Mouse (Mus musculus): ENCODE measurements around the gene Bloc1s5. TPM values are rescaled to one million over a fixed set of nuclear protein-coding genes. Genes with fewer than 3 reads are reported as not detected.
"Not testable (repeated sequence)": the region's sequence is repeated elsewhere in the genome, so short reads cannot be mapped to it uniquely, and the experiment has no call there.

Gene Bloc1s5
- polyA plus RNA-seq (2015; fragmentation: Nextera tagmentation; extraction: Ambion mirVana): 10.2 and 11.2 TPM in 2 replicates

GRCm38 (mm10) chr13:38634800-38635269 is at the start of gene Bloc1s5:
Bloc1s5 (minus strand) TSS chr13:38635109.
- H3K9me3 ChIP-seq (replicated peaks; ENCODE audit: control insufficient read depth, low read length): no peaks in the 10 kb centered on the region
- peak within 1 kb of the TSS; percentile 97 for H3K27ac ChIP-seq (ENCODE audit: low read length)
- WGBS (ENCODE audit: insufficient replicate concordance): under 1% methylated on average over 43 of the region's 44 CpGs
- peak within 1 kb of the TSS; percentile 83 for H3K4me3 ChIP-seq (ENCODE audit: low read depth, low read length)
- H3K9ac ChIP-seq (ENCODE audit: low read depth, low read length): peak within 1 kb of the TSS; percentile 87
- H3K27me3 ChIP-seq (ENCODE audit: control insufficient read depth, insufficient read depth, low read depth, low read length): no peaks in the 10 kb centered on the region
- H3K4me2 ChIP-seq (ENCODE audit: low read depth, low read length): peak within 1 kb of the TSS; percentile 86
- H3K36me3 ChIP-seq (ENCODE audit: control insufficient read depth, insufficient read depth): peaks cover 6% of the 10 kb centered on the region; the same call in 1 of the 2 replicates
- H3K4me1 ChIP-seq (ENCODE audit: control insufficient read depth, low read depth, low read length): peaks cover 28% of the 10 kb centered on the region
- peak; percentile 91 for ATAC-seq (ENCODE audit: low read depth)

DNA sequence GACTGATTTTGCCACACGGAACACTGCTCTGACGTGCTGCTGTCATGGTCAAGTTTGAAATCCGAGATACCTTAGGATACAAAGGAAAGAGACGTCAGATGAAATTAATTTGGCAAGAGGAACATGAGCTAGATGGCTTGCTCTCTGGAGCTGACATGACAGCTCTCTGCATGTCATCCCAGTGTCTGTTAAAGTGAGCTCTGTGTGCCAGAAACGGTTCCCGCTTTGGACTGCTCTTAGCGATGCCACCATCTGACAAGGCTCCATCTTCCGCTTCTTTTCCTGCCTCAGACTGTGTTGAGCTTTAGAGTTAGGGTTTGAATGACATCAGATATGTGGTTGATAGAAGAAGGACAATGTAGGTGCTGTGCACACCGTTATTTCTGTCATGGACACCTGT is 37.4 kb upstream of the Bloc1s5 start:
- H3K4me1 ChIP-seq (ENCODE audit: control insufficient read depth, low read depth, low read length): no peaks in the 10 kb centered on the region
- H3K4me2 ChIP-seq (ENCODE audit: low read depth, low read length): no peak overlapping the region
- H3K36me3 ChIP-seq (ENCODE audit: control insufficient read depth, insufficient read depth): no peaks in the 10 kb centered on the region
- no peaks in the 10 kb centered on the region for H3K9me3 ChIP-seq (replicated peaks; ENCODE audit: control insufficient read depth, low read length)
- ATAC-seq (ENCODE audit: low read depth): no peak
- no peak overlapping the region for H3K4me3 ChIP-seq (ENCODE audit: low read depth, low read length)
- H3K27me3 ChIP-seq (ENCODE audit: control insufficient read depth, insufficient read depth, low read depth, low read length): no peaks in the 10 kb centered on the region
- no peak overlapping the region for H3K9ac ChIP-seq (ENCODE audit: low read depth, low read length)
- no peak overlapping the region for H3K27ac ChIP-seq (ENCODE audit: low read length)
- 76% methylated on average over 9 of the region's 9 CpGs for WGBS (ENCODE audit: insufficient replicate concordance)

DNA sequence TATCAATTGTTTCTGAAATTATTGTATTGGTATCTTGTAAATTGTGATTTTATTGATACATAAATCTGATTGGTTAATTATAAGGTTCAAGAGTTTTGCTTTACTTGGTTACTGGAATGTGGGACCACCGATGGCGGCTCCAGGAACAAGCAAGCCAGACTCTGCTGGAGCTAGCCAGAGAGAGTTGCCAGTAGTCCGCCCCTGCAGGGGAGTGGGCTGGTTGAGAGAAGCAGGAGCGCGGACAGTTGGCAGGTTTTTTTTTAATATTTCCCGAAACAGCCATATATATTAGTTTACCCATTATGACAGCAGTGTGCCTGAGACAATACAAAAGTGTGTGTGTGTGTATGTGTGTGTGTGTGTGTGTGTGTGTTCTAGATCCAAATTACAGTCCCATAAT is 36.5 kb upstream of the Bloc1s5 start:
- not testable (repeated sequence) for ATAC-seq (ENCODE audit: low read depth); H3K9ac ChIP-seq (ENCODE audit: low read depth, low read length); H3K36me3 ChIP-seq (ENCODE audit: control insufficient read depth, insufficient read depth); H3K27ac ChIP-seq (ENCODE audit: low read length); H3K27me3 ChIP-seq (ENCODE audit: control insufficient read depth, insufficient read depth, low read depth, low read length); H3K4me2 ChIP-seq (ENCODE audit: low read depth, low read length); H3K9me3 ChIP-seq (replicated peaks; ENCODE audit: control insufficient read depth, low read length); H3K4me1 ChIP-seq (ENCODE audit: control insufficient read depth, low read depth, low read length); H3K4me3 ChIP-seq (ENCODE audit: low read depth, low read length)
- WGBS (ENCODE audit: insufficient replicate concordance): 73% methylated on average over 6 of the region's 6 CpGs

DNA sequence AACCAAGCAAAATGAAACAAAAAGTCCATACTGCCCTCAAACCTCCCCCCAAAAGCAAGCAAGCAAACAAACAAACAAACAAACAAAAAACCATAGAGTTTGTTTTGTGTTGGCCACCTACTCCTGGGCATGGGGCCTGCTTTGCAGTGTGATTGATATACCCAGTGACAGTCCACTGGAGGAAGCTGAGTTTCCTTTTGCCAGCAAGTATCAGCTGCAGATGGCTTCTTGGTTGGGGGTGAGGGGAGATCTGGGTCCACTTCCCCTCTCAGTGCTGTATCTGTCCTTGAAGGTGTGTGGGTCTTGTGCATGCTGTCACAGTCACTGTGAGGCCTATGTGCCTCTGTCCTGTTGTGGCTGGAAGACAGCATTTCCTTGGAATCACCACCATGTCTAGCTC is 35.1 kb upstream of the Bloc1s5 start:
- Histone ChIP-seq H3K27me3 (ENCODE audit: control insufficient read depth, insufficient read depth, low read depth, low read length) (no peaks in the 10 kb centered on the region), H3K4me3 (ENCODE audit: low read depth, low read length) (no peak overlapping the region), H3K4me2 (ENCODE audit: low read depth, low read length) (no peak overlapping the region), H3K27ac (ENCODE audit: low read length) (no peak overlapping the region), H3K36me3 (ENCODE audit: control insufficient read depth, insufficient read depth) (no peaks in the 10 kb centered on the region), H3K4me1 (ENCODE audit: control insufficient read depth, low read depth, low read length) (peaks cover 8% of the 10 kb centered on the region), H3K9ac (ENCODE audit: low read depth, low read length) (no peak overlapping the region), H3K9me3 (replicated peaks; ENCODE audit: control insufficient read depth, low read length) (no peaks in the 10 kb centered on the region)
- no peak for ATAC-seq (ENCODE audit: low read depth)

GRCm38 (mm10) chr13:38668514-38668913 is 33.6 kb upstream of the Bloc1s5 start:
- Histone ChIP-seq H3K9ac (ENCODE audit: low read depth, low read length) (no peak overlapping the region), H3K36me3 (ENCODE audit: control insufficient read depth, insufficient read depth) (no peaks in the 10 kb centered on the region), H3K9me3 (replicated peaks; ENCODE audit: control insufficient read depth, low read length) (no peaks in the 10 kb centered on the region), H3K27ac (ENCODE audit: low read length) (no peak overlapping the region), H3K4me2 (ENCODE audit: low read depth, low read length) (no peak overlapping the region), H3K4me1 (ENCODE audit: control insufficient read depth, low read depth, low read length) (peaks cover 17% of the 10 kb centered on the region), H3K27me3 (ENCODE audit: control insufficient read depth, insufficient read depth, low read depth, low read length) (no peaks in the 10 kb centered on the region), H3K4me3 (ENCODE audit: low read depth, low read length) (no peak overlapping the region)
- 16% methylated on average over 2 of the region's 2 CpGs for WGBS (ENCODE audit: insufficient replicate concordance)
- 0 out of 2 replicates have a peak, but pooled peaks have one; percentile 43 for ATAC-seq (ENCODE audit: low read depth)

DNA sequence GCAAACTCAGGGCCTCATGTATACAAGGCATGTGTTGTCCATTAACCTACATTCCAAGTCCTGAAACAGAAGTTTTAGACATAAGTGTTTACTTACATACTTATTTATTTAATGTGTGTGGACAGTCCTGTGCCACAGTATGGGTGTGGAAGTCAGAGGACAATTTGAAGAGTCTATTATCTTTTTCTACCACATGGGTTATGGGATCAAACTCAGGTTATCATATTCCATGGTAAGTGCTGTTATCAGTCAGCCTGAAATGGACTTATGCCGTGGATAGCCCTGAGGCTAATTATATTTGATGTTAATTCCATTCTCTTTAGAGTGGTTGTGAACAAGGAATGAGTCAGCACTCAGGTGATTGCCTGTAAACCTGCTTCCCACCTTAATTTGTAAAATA is 29.8 kb upstream of the Bloc1s5 start:
- Histone ChIP-seq H3K27ac (ENCODE audit: low read length) (peak overlapping the region; percentile 72), H3K4me1 (ENCODE audit: control insufficient read depth, low read depth, low read length) (peaks cover 19% of the 10 kb centered on the region), H3K9me3 (replicated peaks; ENCODE audit: control insufficient read depth, low read length) (peaks cover 6% of the 10 kb centered on the region), H3K27me3 (ENCODE audit: control insufficient read depth, insufficient read depth, low read depth, low read length) (no peaks in the 10 kb centered on the region), H3K4me3 (ENCODE audit: low read depth, low read length) (0 out of 2 replicates have a peak overlapping the region, but pooled peaks have one; percentile 1), H3K36me3 (ENCODE audit: control insufficient read depth, insufficient read depth) (no peaks in the 10 kb centered on the region), H3K9ac (ENCODE audit: low read depth, low read length) (0 out of 2 replicates have a peak overlapping the region, but pooled peaks have one; percentile 27), H3K4me2 (ENCODE audit: low read depth, low read length) (0 out of 2 replicates have a peak overlapping the region, but pooled peaks have one; percentile 21)
- peak; percentile 98 for ATAC-seq (ENCODE audit: low read depth)
- 18% methylated on average over 1 of the region's 1 CpGs for WGBS (ENCODE audit: insufficient replicate concordance)

- no peak overlapping the region; the same call in 1 of the 2 replicates for H3K4me3 ChIP-seq (ENCODE audit: low read depth, low read length)
- H3K4me2 ChIP-seq (ENCODE audit: low read depth, low read length): peak overlapping the region; percentile 79
- no peak overlapping the region for H3K9ac ChIP-seq (ENCODE audit: low read depth, low read length)
- H3K4me1 ChIP-seq (ENCODE audit: control insufficient read depth, low read depth, low read length): peaks cover 20% of the 10 kb centered on the region
- H3K9me3 ChIP-seq (replicated peaks; ENCODE audit: control insufficient read depth, low read length): peaks cover 6% of the 10 kb centered on the region
- no peak overlapping the region for H3K27ac ChIP-seq (ENCODE audit: low read length)
- no peak for ATAC-seq (ENCODE audit: low read depth)
- no peaks in the 10 kb centered on the region for H3K27me3 ChIP-seq (ENCODE audit: control insufficient read depth, insufficient read depth, low read depth, low read length)
- whole genome bisulfite sequencing (ENCODE audit: insufficient replicate concordance): 54% methylated on average over 12 of the region's 12 CpGs
- H3K36me3 ChIP-seq (ENCODE audit: control insufficient read depth, insufficient read depth): peaks cover 10% of the 10 kb centered on the region
Observed at GRCm38 (mm10) chr13:38659524-38660136, 24.7 kb upstream of the Bloc1s5 start.

GRCm38 (mm10) chr13:38658528-38659280 is 23.8 kb upstream of the Bloc1s5 start, which contains the start of gene Eef1e1:
Eef1e1 (minus strand) TSS chr13:38659058.
- peak within 1 kb of the TSS; percentile 78 for H3K27ac ChIP-seq (ENCODE audit: low read length)
- H3K4me2 ChIP-seq (ENCODE audit: low read depth, low read length): peak within 1 kb of the TSS; percentile 79
- no peaks in the 10 kb centered on the region for H3K27me3 ChIP-seq (ENCODE audit: control insufficient read depth, insufficient read depth, low read depth, low read length)
- WGBS (ENCODE audit: insufficient replicate concordance): under 1% methylated on average over 58 of the region's 59 CpGs
- peak; percentile 99 for ATAC-seq (ENCODE audit: low read depth)
- H3K36me3 ChIP-seq (ENCODE audit: control insufficient read depth, insufficient read depth): peaks cover 19% of the 10 kb centered on the region
- H3K4me3 ChIP-seq (ENCODE audit: low read depth, low read length): peak within 1 kb of the TSS; percentile 83
- peaks cover 6% of the 10 kb centered on the region for H3K9me3 ChIP-seq (replicated peaks; ENCODE audit: control insufficient read depth, low read length)
- H3K4me1 ChIP-seq (ENCODE audit: control insufficient read depth, low read depth, low read length): peaks cover 13% of the 10 kb centered on the region
- peak within 1 kb of the TSS; percentile 79 for H3K9ac ChIP-seq (ENCODE audit: low read depth, low read length)

DNA sequence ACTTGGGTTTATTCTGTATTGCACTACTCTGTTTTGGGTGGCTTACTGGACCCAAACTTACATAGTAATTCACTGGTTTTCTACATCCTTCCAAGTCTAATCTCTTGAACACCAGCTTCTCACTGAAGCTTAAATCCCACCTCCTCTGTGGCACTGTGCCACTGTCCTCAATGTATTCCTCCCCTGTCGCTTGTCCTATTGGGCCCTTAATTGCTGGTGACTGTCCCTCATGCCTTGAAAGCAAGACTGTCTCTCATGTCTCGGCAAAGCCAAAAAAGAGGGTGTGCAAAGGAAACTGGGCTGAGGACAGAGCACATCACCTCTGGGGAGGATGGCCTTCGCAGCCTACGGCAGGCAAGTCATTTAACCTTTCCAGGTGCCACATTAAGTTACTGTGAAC is 23.0 kb upstream of the Bloc1s5 start:
- 6% methylated on average over 4 of the region's 4 CpGs for WGBS (ENCODE audit: insufficient replicate concordance)
- Histone ChIP-seq H3K27me3 (ENCODE audit: control insufficient read depth, insufficient read depth, low read depth, low read length) (no peaks in the 10 kb centered on the region), H3K9me3 (replicated peaks; ENCODE audit: control insufficient read depth, low read length) (peaks cover 6% of the 10 kb centered on the region), H3K4me2 (ENCODE audit: low read depth, low read length) (peak overlapping the region; percentile 79), H3K36me3 (ENCODE audit: control insufficient read depth, insufficient read depth) (peaks cover 24% of the 10 kb centered on the region), H3K27ac (ENCODE audit: low read length) (no peak overlapping the region), H3K9ac (ENCODE audit: low read depth, low read length) (peak overlapping the region; percentile 79), H3K4me3 (ENCODE audit: low read depth, low read length) (peak overlapping the region; percentile 83), H3K4me1 (ENCODE audit: control insufficient read depth, low read depth, low read length) (peaks cover 13% of the 10 kb centered on the region)
- no peak for ATAC-seq (ENCODE audit: low read depth)

Measured in liver, embryonic 16.5 days (tissue).